Mouse (Mus musculus) layer of hippocampus, adult 11-12 months (tissue): ENCODE data around the gene Ankrd27.

Experiments
- DNase-seq: peaks from one replicate; pipeline ENCODE4 v3.0.0; 2022; ENCODE audit warnings: low spot score

Ankrd27 gene

GRCm38 (mm10) chr7:35584068-35584785, 1.8 kb upstream of the Ankrd27 start:
- DNase-seq: no peak

DNA sequence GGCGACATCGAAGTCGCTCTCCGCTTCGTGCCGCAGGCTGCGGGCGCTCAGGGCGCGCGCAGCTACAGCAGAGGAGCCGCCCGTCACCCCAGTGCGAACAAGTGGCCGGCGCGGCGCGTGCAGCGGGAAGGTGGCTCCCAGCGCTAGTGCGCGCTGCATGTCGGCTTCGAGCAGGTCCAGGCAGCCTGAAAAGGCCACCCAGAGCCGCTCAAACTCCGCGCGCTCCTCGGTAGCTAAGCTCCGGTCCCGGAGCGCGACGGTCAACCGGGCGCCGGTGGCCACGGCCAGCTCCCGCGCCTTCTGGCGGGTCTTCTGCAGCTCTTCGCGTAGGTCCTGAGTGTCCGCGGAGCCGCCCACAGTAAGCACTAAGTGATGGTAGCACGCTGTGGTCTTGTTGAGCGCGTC, 1.3 kb upstream of the Ankrd27 start:
- no peak for DNase-seq

GRCm38 (mm10) chr7:35585191-35586054, 621 bp upstream of the Ankrd27 start, which contains the start of gene Rgs9bp:
TSS of gene Rgs9bp (minus strand) at chr7:35585582.
- DNase-seq: no peak

DNA sequence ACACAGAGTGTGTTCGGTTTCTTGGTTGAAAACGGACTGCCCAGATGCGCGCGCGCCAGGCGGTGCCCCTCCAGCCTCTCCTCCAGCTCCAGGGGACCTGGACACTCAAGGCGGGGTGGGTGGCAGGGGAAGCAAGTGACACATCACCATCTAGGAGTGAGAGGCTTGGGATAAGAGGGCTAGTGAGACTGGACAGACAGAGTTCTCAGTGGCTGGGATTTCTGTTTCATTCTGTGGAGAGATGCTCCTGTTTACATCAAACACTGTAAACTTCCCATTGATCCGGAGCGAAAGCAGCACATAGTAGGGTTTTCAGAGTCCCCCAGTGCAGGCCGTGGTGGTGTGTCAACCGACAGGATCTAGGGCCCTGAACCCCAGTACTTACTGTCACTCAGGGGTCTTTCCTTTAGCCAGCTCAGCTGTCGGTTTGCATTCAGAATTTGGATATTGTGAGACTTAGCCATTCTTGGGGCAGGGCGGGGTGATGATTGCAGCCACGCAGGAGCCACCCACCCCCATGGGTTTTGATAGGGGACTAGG, 932 bp downstream of the Ankrd27 start:
- DNase-seq: no peak

GRCm38 (mm10) chr7:35587728-35588127, 1.7 kb downstream of the Ankrd27 start:
- no peak for DNase-seq

DNA sequence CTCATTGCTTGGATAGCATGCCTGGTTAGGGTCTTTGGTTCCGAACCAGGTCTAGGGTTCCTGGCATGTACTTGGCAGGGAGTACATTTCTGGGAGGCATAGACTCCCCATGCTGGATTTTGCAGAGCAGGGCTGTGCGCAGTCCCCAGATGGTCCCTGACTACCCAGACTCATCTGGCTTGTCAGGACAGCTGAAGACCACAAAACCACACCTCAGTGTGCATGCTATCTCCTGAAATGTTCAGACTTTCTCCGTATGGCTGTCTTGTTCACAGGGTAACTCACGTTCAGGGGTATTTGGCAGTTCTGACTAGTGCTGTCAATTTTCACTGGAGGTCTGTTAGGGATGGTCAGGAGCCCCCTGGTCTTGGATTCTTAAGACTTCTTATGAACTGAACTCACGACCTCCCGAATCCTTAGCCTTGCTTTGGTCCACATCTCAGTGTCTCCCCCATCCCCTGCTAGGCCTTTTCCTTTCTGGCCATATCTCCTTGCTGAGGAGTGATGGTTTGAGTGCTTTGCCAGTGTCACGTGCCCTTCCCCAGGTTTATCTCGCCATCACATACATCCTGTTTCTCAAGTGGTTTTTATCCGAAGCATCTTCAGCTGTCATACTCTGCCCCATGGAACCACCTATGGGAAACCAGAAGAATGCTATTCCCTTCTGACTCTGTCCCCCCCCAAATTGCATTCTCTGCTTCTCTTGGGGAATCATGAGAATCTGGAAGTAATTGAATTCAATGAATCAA, 2.8 kb downstream of the Ankrd27 start:
- no peak for DNase-seq

DNA sequence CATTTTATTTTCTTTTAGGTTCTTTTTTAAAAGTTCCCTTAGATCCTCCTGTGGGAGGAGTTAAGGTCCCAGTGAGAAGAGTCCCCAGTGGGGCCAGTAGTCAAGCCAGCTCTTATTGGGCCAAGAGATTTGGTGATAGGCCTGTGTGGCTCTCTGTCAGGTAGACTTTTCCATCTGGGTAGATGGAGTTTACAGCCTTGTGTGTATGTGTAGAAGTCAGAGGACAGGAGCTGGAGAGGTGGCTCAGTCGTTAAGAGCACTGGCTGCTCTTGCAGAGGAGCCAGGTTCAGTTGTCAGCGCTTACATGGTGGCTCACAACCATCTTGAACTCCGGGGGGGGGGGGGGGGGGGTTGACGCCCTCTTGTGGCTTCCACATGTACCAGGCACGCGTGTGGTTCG, 3.4 kb downstream of the Ankrd27 start:
- no peak for DNase-seq

- DNase-seq: no peak
Observed at GRCm38 (mm10) chr7:35590731-35591191, 4.7 kb downstream of the Ankrd27 start.

DNA sequence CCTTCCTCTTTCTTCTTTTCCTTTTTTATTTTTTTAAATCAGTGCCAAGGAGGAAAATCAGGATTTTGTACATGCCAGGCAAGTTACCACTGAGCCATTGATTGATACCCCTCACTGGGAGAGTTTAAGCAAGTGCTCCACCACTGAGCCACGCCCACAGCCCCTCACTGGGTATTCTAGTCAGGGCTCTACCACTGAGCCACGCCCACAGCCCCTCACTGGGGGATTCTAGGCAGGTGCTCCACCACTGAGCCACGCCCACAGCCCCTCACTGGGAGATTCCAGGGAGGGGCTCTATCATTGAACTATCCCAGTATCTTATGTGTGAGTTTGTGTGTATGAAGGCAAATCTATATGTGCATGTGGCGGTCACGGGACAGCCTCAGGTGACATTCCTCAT, 8.3 kb downstream of the Ankrd27 start:
- no peak for DNase-seq

GRCm38 (mm10) chr7:35599492-35599891, 13.4 kb downstream of the Ankrd27 start:
- no peak for DNase-seq

- DNase-seq: no peak
Observed at GRCm38 (mm10) chr7:35600031-35600430, 14.0 kb downstream of the Ankrd27 start.

GRCm38 (mm10) chr7:35601106-35601505, 15.1 kb downstream of the Ankrd27 start:
- no peak for DNase-seq

DNA sequence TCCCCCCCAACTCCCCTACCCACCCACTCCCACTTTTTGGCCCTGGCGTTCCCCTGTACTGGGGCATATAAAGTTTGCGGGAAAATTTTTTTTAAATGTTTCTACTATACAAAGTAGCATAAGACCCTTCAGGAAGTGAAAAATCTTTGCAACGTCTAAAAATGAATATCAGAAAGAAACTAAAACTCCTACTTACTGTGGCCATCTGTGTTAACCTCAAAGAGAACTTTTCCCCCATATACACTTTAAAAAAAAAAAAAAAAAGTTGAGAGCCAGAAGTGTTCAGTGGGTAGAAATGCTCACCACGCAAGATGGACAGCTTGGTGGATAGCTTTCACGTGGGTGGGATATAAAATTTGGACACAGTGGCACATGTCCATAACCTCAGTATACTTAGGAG, 16.7 kb downstream of the Ankrd27 start:
- DNase-seq: no peak

GRCm38 (mm10) chr7:35606816-35607215, 20.8 kb downstream of the Ankrd27 start:
- no peak for DNase-seq

DNA sequence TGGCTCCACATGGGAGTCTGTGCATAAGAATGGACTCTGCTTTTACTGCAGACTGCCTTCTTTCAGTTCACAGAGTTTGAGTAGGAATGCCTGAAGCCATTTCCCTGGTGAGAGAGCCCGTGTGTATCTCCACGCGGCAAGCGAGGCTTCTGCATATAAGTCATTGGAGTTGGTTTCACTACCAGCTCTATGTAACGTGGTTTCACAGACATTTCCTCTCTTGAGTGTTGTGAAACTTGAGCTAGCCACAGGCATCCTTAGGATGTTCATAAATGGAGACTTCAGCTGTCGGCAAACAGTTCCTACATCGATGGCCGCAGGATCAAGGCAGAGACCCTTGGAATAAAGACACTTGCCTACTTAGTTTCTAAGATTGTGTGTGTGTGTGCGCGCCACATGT, 23.2 kb downstream of the Ankrd27 start:
- DNase-seq: no peak

GRCm38 (mm10) chr7:35617513-35617912, 31.5 kb downstream of the Ankrd27 start:
- DNase-seq: no peak

DNA sequence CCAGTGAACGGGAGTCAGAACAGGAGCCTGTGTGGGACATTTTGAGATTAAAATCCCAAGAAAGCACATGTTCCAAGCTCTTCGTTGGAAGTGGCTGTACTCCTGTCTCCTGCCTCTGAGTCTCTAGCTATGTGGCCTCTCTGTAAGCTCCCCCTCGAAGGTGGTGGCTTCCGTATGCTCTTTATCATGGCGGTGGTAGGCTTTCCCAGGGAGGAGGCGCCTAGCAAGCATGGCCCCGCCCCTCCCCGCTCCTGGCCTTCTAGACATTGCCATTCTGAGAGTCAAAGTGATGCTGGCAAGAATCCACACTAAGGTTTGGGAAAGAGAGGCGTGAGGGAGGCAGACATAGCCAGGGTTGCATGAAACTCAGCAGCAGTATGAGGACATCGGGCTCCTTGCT, 36.6 kb downstream of the Ankrd27 start:
- DNase-seq: no peak

GRCm38 (mm10) chr7:35626038-35626437, 40.0 kb downstream of the Ankrd27 start:
- no peak for DNase-seq

DNA sequence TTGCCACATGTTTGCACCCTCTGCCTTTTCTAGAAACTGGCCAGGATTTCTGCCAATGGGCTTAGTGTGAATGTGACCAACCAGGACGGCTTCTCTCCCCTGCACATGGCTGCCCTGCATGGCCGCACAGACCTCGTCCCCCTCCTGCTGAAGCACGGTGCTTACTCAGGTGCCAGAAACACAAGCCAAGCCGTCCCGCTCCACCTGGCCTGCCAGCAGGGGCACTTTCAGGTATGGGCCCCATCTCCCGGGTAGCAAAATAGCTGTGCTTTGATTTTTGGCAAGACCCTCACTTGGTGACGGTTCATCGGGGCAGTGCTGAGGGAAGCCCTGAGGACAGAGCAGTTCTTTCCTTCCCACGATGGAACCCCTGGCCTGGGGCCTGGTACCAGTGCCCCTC, 41.3 kb downstream of the Ankrd27 start:
- no peak for DNase-seq

DNA sequence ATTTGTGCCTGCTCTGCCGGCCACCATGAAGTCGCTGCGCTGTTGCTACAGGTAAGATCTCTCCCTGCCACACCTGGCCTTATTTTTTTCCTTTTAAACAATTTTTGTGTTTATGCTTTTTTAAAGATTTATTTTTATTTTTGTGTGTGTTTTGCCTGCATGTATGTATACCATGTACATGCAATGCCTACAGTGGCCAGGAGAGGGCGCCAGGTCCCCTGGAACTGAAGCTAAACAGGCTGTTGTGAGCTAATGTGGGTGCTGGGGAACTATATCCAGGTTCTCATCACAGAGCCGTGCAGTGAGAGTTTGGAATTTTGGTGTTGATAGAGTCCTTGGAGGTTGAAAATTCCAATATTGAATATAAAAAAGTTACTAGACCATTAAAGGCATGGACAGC, 42.5 kb downstream of the Ankrd27 start:
- DNase-seq: peak; percentile 24

GRCm38 (mm10) chr7:35636229-35636628, 50.2 kb downstream of the Ankrd27 start:
- DNase-seq: no peak

DNA sequence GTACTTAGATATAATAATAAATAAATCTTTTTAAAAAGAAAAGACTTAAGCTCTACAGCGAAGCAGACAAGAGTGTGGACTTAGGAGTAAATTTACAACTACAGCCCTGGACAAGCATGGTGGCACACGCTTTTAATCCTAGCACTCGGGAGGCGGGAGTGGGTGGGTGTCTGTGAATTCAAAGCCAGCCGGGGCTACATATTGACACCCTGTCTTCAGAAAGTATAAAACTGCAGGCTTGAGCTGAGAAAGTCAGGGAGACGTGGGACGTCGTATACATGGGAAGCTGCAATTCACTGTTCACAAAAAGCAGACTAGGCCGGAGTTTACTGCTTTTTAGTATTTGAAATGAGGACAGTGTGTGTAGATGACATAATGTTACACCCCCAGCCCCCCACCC, 50.8 kb downstream of the Ankrd27 start:
- DNase-seq: no peak
